Mouse (Mus musculus): ENCODE measurements around the gene 1300017J02Rik.

DNA sequence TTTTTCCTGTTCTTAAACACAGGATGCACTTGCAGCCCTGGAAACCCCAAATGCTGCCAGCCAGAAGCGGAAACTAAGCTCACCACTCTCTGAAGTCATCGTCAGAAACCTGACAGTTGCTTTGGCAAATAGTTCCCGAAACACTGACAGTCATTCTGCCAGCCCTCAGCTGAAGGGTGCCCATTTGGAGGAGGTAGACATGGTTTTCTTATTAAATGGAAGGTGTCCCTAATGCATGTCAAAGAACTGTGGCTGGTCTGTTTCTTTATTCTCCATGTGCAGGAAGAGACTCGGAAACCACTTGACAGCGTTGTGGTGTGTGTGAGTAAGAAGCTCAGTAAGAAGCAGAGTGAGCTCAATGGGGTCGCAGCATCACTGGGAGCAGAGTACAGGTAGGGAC is 27.8 kb upstream of the 1300017J02Rik start:
- TF ChIP-seq CTCF (IDR thresholded peaks at IDR 0.05; ENCODE audit: control insufficient read depth, insufficient read depth, insufficient read length) (no peak), MAX (IDR thresholded peaks at IDR 0.05) (no peak), MYOG (IDR thresholded peaks at IDR 0.05; ENCODE audit: control insufficient read depth, extremely low read depth, insufficient read length) (no peak), USF1 (IDR thresholded peaks at IDR 0.05; ENCODE audit: low read depth) (no peak)
